Mouse (Mus musculus): Measurements from ENCODE around the gene Rnf103. TPM values are rescaled to one million over a fixed set of nuclear protein-coding genes. Genes with fewer than 3 reads are reported as not detected.
A peak's percentile ranks its signal among the peaks of the same experiment; 100 is the strongest.
"Not testable (repeated sequence)": the region's sequence is repeated elsewhere in the genome, so short reads cannot be mapped to it uniquely, and the experiment has no call there.

Gene Rnf103
- 13.5 and 14.3 TPM in 2 replicates for polyA plus RNA-seq (2014; fragmentation: Nextera tagmentation; extraction: Ambion mirVana)

- peak within 1 kb of the TSS; percentile 98 for H3K27ac ChIP-seq (ENCODE audit: low read depth, low read length)
- under 1% methylated on average over 77 of the region's 79 CpGs for WGBS (ENCODE audit: insufficient replicate concordance)
- peak within 1 kb of the TSS; percentile 87 for H3K4me2 ChIP-seq
- peak within 1 kb of the TSS; percentile 71 for H3K4me3 ChIP-seq (ENCODE audit: low read depth, low read length)
- H3K36me3 ChIP-seq (ENCODE audit: control insufficient read depth, insufficient read depth, low read length): peaks cover 5% of the 10 kb centered on the region; the same call in 1 of the 2 replicates
- peak; percentile 98 for ATAC-seq (replicated peaks; ENCODE audit: insufficient number of reproducible peaks, low FRiP score, low TSS enrichment)
- peaks cover 9% of the 10 kb centered on the region; the same call in 1 of the 2 replicates for H3K4me1 ChIP-seq (ENCODE audit: control insufficient read depth, insufficient read depth, low read length)
- no peaks in the 10 kb centered on the region for H3K9me3 ChIP-seq (replicated peaks; ENCODE audit: control insufficient read depth, low read length)
- H3K27me3 ChIP-seq (ENCODE audit: control insufficient read depth, insufficient read depth, low read length): no peaks in the 10 kb centered on the region
- H3K9ac ChIP-seq (ENCODE audit: low read depth, low read length): peak within 1 kb of the TSS; percentile 90
These were observed at the start of gene Rnf103 for GRCm38 (mm10) chr6:71493675-71494340. Gene Rnf103, plus strand, starts transcription at chr6:71493894.

- peaks cover 7% of the 10 kb centered on the region; the same call in 1 of the 2 replicates for H3K4me1 ChIP-seq (ENCODE audit: control insufficient read depth, insufficient read depth, low read length)
- no peak overlapping the region for H3K9ac ChIP-seq (ENCODE audit: low read depth, low read length)
- H3K9me3 ChIP-seq (replicated peaks; ENCODE audit: control insufficient read depth, low read length): no peaks in the 10 kb centered on the region
- H3K4me3 ChIP-seq (ENCODE audit: low read depth, low read length): no peak overlapping the region
- H3K27ac ChIP-seq (ENCODE audit: low read depth, low read length): no peak overlapping the region
- no peaks in the 10 kb centered on the region for H3K36me3 ChIP-seq (ENCODE audit: control insufficient read depth, insufficient read depth, low read length)
- ATAC-seq (replicated peaks; ENCODE audit: insufficient number of reproducible peaks, low FRiP score, low TSS enrichment): no peak
- 32% methylated on average over 1 of the region's 1 CpGs for WGBS (ENCODE audit: insufficient replicate concordance)
- H3K27me3 ChIP-seq (ENCODE audit: control insufficient read depth, insufficient read depth, low read length): no peaks in the 10 kb centered on the region
- no peak overlapping the region for H3K4me2 ChIP-seq
These were observed 48.9 kb upstream of the Rnf103 start for GRCm38 (mm10) chr6:71444756-71445155.

- ATAC-seq (replicated peaks; ENCODE audit: insufficient number of reproducible peaks, low FRiP score, low TSS enrichment): no peak
- Histone ChIP-seq H3K4me3 (ENCODE audit: low read depth, low read length) (no peak overlapping the region), H3K9me3 (replicated peaks; ENCODE audit: control insufficient read depth, low read length) (no peaks in the 10 kb centered on the region), H3K4me2 (no peak overlapping the region), H3K27ac (ENCODE audit: low read depth, low read length) (no peak overlapping the region), H3K27me3 (ENCODE audit: control insufficient read depth, insufficient read depth, low read length) (no peaks in the 10 kb centered on the region), H3K9ac (ENCODE audit: low read depth, low read length) (no peak overlapping the region), H3K4me1 (ENCODE audit: control insufficient read depth, insufficient read depth, low read length) (peaks cover 7% of the 10 kb centered on the region; the same call in 1 of the 2 replicates), H3K36me3 (ENCODE audit: control insufficient read depth, insufficient read depth, low read length) (no peaks in the 10 kb centered on the region)
- 71% methylated on average over 6 of the region's 6 CpGs for WGBS (ENCODE audit: insufficient replicate concordance)
These were observed 48.1 kb upstream of the Rnf103 start for GRCm38 (mm10) chr6:71445560-71445959.

- Histone ChIP-seq H3K4me3 (ENCODE audit: low read depth, low read length) (no peak overlapping the region), H3K4me2 (no peak overlapping the region), H3K27ac (ENCODE audit: low read depth, low read length) (no peak overlapping the region), H3K4me1 (ENCODE audit: control insufficient read depth, insufficient read depth, low read length) (no peaks in the 10 kb centered on the region), H3K9me3 (replicated peaks; ENCODE audit: control insufficient read depth, low read length) (no peaks in the 10 kb centered on the region), H3K27me3 (ENCODE audit: control insufficient read depth, insufficient read depth, low read length) (no peaks in the 10 kb centered on the region), H3K36me3 (ENCODE audit: control insufficient read depth, insufficient read depth, low read length) (no peaks in the 10 kb centered on the region), H3K9ac (ENCODE audit: low read depth, low read length) (no peak overlapping the region)
- no peak for ATAC-seq (replicated peaks; ENCODE audit: insufficient number of reproducible peaks, low FRiP score, low TSS enrichment)
- 68% methylated on average over 2 of the region's 2 CpGs for WGBS (ENCODE audit: insufficient replicate concordance)
These were observed 40.9 kb upstream of the Rnf103 start for GRCm38 (mm10) chr6:71452792-71453191.

GRCm38 (mm10) chr6:71453983-71454739 lies 39.5 kb upstream of the Rnf103 start:
- H3K4me2 ChIP-seq; H3K27ac ChIP-seq (ENCODE audit: low read depth, low read length); H3K9ac ChIP-seq (ENCODE audit: low read depth, low read length); H3K36me3 ChIP-seq (ENCODE audit: control insufficient read depth, insufficient read depth, low read length); ATAC-seq (replicated peaks; ENCODE audit: insufficient number of reproducible peaks, low FRiP score, low TSS enrichment); H3K27me3 ChIP-seq (ENCODE audit: control insufficient read depth, insufficient read depth, low read length); H3K9me3 ChIP-seq (replicated peaks; ENCODE audit: control insufficient read depth, low read length); H3K4me3 ChIP-seq (ENCODE audit: low read depth, low read length); H3K4me1 ChIP-seq (ENCODE audit: control insufficient read depth, insufficient read depth, low read length): not testable (repeated sequence)

GRCm38 (mm10) chr6:71457956-71458608 lies 35.6 kb upstream of the Rnf103 start:
- Histone ChIP-seq H3K9ac (ENCODE audit: low read depth, low read length) (no peak overlapping the region), H3K36me3 (ENCODE audit: control insufficient read depth, insufficient read depth, low read length) (no peaks in the 10 kb centered on the region), H3K4me1 (ENCODE audit: control insufficient read depth, insufficient read depth, low read length) (no peaks in the 10 kb centered on the region), H3K4me2 (no peak overlapping the region), H3K4me3 (ENCODE audit: low read depth, low read length) (no peak overlapping the region), H3K9me3 (replicated peaks; ENCODE audit: control insufficient read depth, low read length) (no peaks in the 10 kb centered on the region), H3K27me3 (ENCODE audit: control insufficient read depth, insufficient read depth, low read length) (no peaks in the 10 kb centered on the region), H3K27ac (ENCODE audit: low read depth, low read length) (no peak overlapping the region)
- WGBS (ENCODE audit: insufficient replicate concordance): 64% methylated on average over 8 of the region's 8 CpGs
- ATAC-seq (replicated peaks; ENCODE audit: insufficient number of reproducible peaks, low FRiP score, low TSS enrichment): no peak

GRCm38 (mm10) chr6:71465146-71465545 lies 28.5 kb upstream of the Rnf103 start:
- no peaks in the 10 kb centered on the region for H3K9me3 ChIP-seq (replicated peaks; ENCODE audit: control insufficient read depth, low read length)
- 81% methylated on average over 3 of the region's 3 CpGs for WGBS (ENCODE audit: insufficient replicate concordance)
- ATAC-seq (replicated peaks; ENCODE audit: insufficient number of reproducible peaks, low FRiP score, low TSS enrichment): no peak
- no peak overlapping the region for H3K27ac ChIP-seq (ENCODE audit: low read depth, low read length)
- no peak overlapping the region for H3K9ac ChIP-seq (ENCODE audit: low read depth, low read length)
- H3K27me3 ChIP-seq (ENCODE audit: control insufficient read depth, insufficient read depth, low read length): no peaks in the 10 kb centered on the region
- no peaks in the 10 kb centered on the region for H3K36me3 ChIP-seq (ENCODE audit: control insufficient read depth, insufficient read depth, low read length)
- no peaks in the 10 kb centered on the region for H3K4me1 ChIP-seq (ENCODE audit: control insufficient read depth, insufficient read depth, low read length)
- H3K4me2 ChIP-seq: no peak overlapping the region
- no peak overlapping the region for H3K4me3 ChIP-seq (ENCODE audit: low read depth, low read length)

GRCm38 (mm10) chr6:71467766-71468165 lies 25.9 kb upstream of the Rnf103 start:
- H3K36me3 ChIP-seq (ENCODE audit: control insufficient read depth, insufficient read depth, low read length): no peaks in the 10 kb centered on the region
- no peak overlapping the region for H3K4me2 ChIP-seq

More at GRCm38 (mm10) chr6:71467766-71468165, 25.9 kb upstream of the Rnf103 start:
- Histone ChIP-seq H3K4me1 (ENCODE audit: control insufficient read depth, insufficient read depth, low read length) (no peaks in the 10 kb centered on the region), H3K4me3 (ENCODE audit: low read depth, low read length) (no peak overlapping the region), H3K9me3 (replicated peaks; ENCODE audit: control insufficient read depth, low read length) (no peaks in the 10 kb centered on the region), H3K9ac (ENCODE audit: low read depth, low read length) (no peak overlapping the region), H3K27ac (ENCODE audit: low read depth, low read length) (no peak overlapping the region), H3K27me3 (ENCODE audit: control insufficient read depth, insufficient read depth, low read length) (no peaks in the 10 kb centered on the region)
- 75% methylated on average over 4 of the region's 4 CpGs for WGBS (ENCODE audit: insufficient replicate concordance)
- no peak for ATAC-seq (replicated peaks; ENCODE audit: insufficient number of reproducible peaks, low FRiP score, low TSS enrichment)

Data from heart, embryonic 11.5 days (tissue).